Mouse (Mus musculus): Measurements from ENCODE around the gene Smyd2.

Gene Smyd2

GRCm38 (mm10) chr1:189921818-189922592, at the start of gene Smyd2:
Gene Smyd2, minus strand, starts transcription at chr1:189922363.
- peak; percentile 81 to 84 for DNase-seq

GRCm38 (mm10) chr1:189970381-189970780, 48.2 kb upstream of the Smyd2 start:
- no peak for DNase-seq

- DNase-seq: no peak
Measured at GRCm38 (mm10) chr1:189968027-189968426, 45.9 kb upstream of the Smyd2 start.

GRCm38 (mm10) chr1:189960481-189960880, 38.3 kb upstream of the Smyd2 start:
- DNase-seq: no peak

GRCm38 (mm10) chr1:189959802-189960201, 37.6 kb upstream of the Smyd2 start:
- no peak for DNase-seq

- DNase-seq: no peak
Measured at GRCm38 (mm10) chr1:189951861-189952260, 29.7 kb upstream of the Smyd2 start.

GRCm38 (mm10) chr1:189947411-189947810, 25.2 kb upstream of the Smyd2 start:
- no peak for DNase-seq

- no peak for DNase-seq
Measured at GRCm38 (mm10) chr1:189946126-189946525, 24.0 kb upstream of the Smyd2 start.

GRCm38 (mm10) chr1:189941786-189942185, 19.6 kb upstream of the Smyd2 start:
- no peak for DNase-seq

GRCm38 (mm10) chr1:189936436-189937105, 14.4 kb upstream of the Smyd2 start:
- DNase-seq: no peak

GRCm38 (mm10) chr1:189933480-189934202, 11.5 kb upstream of the Smyd2 start:
- DNase-seq: no peak

- no peak for DNase-seq
Measured at GRCm38 (mm10) chr1:189932976-189933375, 10.8 kb upstream of the Smyd2 start.

GRCm38 (mm10) chr1:189932190-189932589, 10.0 kb upstream of the Smyd2 start:
- DNase-seq: no peak

GRCm38 (mm10) chr1:189929896-189930295, 7.7 kb upstream of the Smyd2 start:
- DNase-seq: no peak

GRCm38 (mm10) chr1:189927644-189928043, 5.5 kb upstream of the Smyd2 start:
- DNase-seq: peak; percentile 67 to 77

- DNase-seq: no peak
Measured at GRCm38 (mm10) chr1:189926279-189926678, 4.1 kb upstream of the Smyd2 start.

- no peak for DNase-seq
Measured at GRCm38 (mm10) chr1:189923871-189924568, 1.9 kb upstream of the Smyd2 start.

GRCm38 (mm10) chr1:189923157-189923556, 994 bp upstream of the Smyd2 start:
- DNase-seq: no peak

GRCm38 (mm10) chr1:189922721-189923120, 558 bp upstream of the Smyd2 start:
- DNase-seq: no peak

- DNase-seq: no peak
Measured at GRCm38 (mm10) chr1:189921568-189921817, 670 bp downstream of the Smyd2 start.

GRCm38 (mm10) chr1:189920701-189921567, 1.2 kb downstream of the Smyd2 start:
- peak; percentile 41 to 42 for DNase-seq

GRCm38 (mm10) chr1:189919756-189920155, 2.4 kb downstream of the Smyd2 start:
- no peak for DNase-seq

All from cerebellum, postnatal 25 days (tissue).